Mouse (Mus musculus) granulocyte monocyte progenitor cell, adult 5-6 weeks (primary cell): Measurements from ENCODE around the gene Tsx. TPM values are rescaled to one million over a fixed set of nuclear protein-coding genes. Genes with fewer than 3 reads are reported as not detected.

Experiments
- ATAC-seq: replicated peaks from 2 replicates; pipeline ENCODE4 v1.8.0; 2016; ENCODE audit warnings: mild to moderate bottlenecking, moderate TSS enrichment, inconsistent platforms; ENCODE audit not compliant: poor library complexity, severe bottlenecking
- total RNA-seq, 2 experiments: library from RNA; stranded (forward) in 1 of 2; stranded (reverse) in 1 of 2; fragments of 200-712, 200-1000 nt in 1 of 2; fragments of >200 nt in 1 of 2; fragmentation: Nextera tagmentation in 1 of 2; gene quantifications; 2 replicates each; pipeline ENCODE4 v1.2.3; 2014 to 2017

Gene Tsx
- total RNA-seq, 2 experiments from 2014 or later: not detected

GRCm38 (mm10) chrX:103472346-103472745, 58.1 kb downstream of the Tsx start:
- no peak for ATAC-seq

Other genes starting within 250 kb of the Tsx start
- gene Nap1l2, start 227.8 kb upstream of the Tsx start, total RNA-seq (2014; fragmentation: Nextera tagmentation): not detected in 2 replicates
- gene Nap1l2, start 227.8 kb upstream of the Tsx start, total RNA-seq (2017): 0.31 TPM in 1 of 2 replicates, not detected in the other
- gene Cdx4, start 93.1 kb upstream of the Tsx start, total RNA-seq (2014; fragmentation: Nextera tagmentation): not detected in 2 replicates
- not detected in 2 replicates for gene Cdx4, start 93.1 kb upstream of the Tsx start, total RNA-seq (2017)
- gene Chic1, start 58.0 kb upstream of the Tsx start, total RNA-seq (2014; fragmentation: Nextera tagmentation): not detected in 2 replicates
- gene Chic1, start 58.0 kb upstream of the Tsx start, total RNA-seq (2017): not detected in 2 replicates
- gene Gm26992, start 7.5 kb downstream of the Tsx start, total RNA-seq (2014; fragmentation: Nextera tagmentation): not detected in 2 replicates
- not detected in 2 replicates for gene Gm26992, start 7.5 kb downstream of the Tsx start, total RNA-seq (2017)
- gene Zcchc13, start 216.1 kb downstream of the Tsx start, total RNA-seq (2014; fragmentation: Nextera tagmentation): not detected in 2 replicates
- not detected in 2 replicates for gene Zcchc13, start 216.1 kb downstream of the Tsx start, total RNA-seq (2017)